Mouse (Mus musculus) intestine, embryonic 14.5 days (tissue): Measurements from ENCODE around the gene AW549877. TPM values are rescaled to one million over a fixed set of nuclear protein-coding genes. Genes with fewer than 3 reads are reported as not detected.

ENCODE experiments used
- ATAC-seq: fragments of 200-750 bp; cut with Nextera tagmentation; replicated peaks from 2 replicates; pipeline ENCODE4 v1.8.0; 2017; ENCODE audit warnings: low read depth, moderate number of reproducible peaks, moderate TSS enrichment, moderate library complexity; ENCODE audit not compliant: low FRiP score, low TSS enrichment
- DNase-seq: peaks from one replicate; pipeline ENCODE4 v3.0.0-alpha.2; 2018; ENCODE audit warnings: low spot score
- H3K27ac ChIP-seq: fragments of 300-500 bp; sonication (generic); 2 replicates; pipeline ENCODE4 v1.5.1; 2014; ENCODE audit warnings: low read depth, mild to moderate bottlenecking, control low read depth
- H3K27me3 ChIP-seq: fragments of 300-500 bp; sonication (generic); replicated peaks from 2 replicates; pipeline ENCODE4 v1.6.1; 2014; ENCODE audit warnings: low read length, control low read depth; ENCODE audit not compliant: control insufficient read depth, insufficient read depth
- H3K36me3 ChIP-seq: fragments of 300-500 bp; sonication (generic); 2 replicates; pipeline ENCODE4 v1.6.1; 2014; ENCODE audit warnings: low read length, control low read depth; ENCODE audit not compliant: control insufficient read depth, insufficient read depth
- H3K4me1 ChIP-seq: fragments of 300-500 bp; sonication (generic); replicated peaks from 2 replicates; pipeline ENCODE4 v1.6.1; 2014; ENCODE audit warnings: low read length, control low read depth, mixed read lengths; ENCODE audit not compliant: control insufficient read depth, insufficient read depth
- H3K4me2 ChIP-seq: fragments of 300-500 bp; sonication (generic); 2 replicates; pipeline ENCODE4 v1.6.1; 2014; ENCODE audit warnings: low read length
- H3K4me3 ChIP-seq: fragments of 300-500 bp; sonication (generic); 2 replicates; pipeline ENCODE4 v1.5.1; 2014; ENCODE audit warnings: low read depth, low read length, control low read depth, mixed read lengths
- H3K9ac ChIP-seq: fragments of 300-500 bp; sonication (generic); 2 replicates; pipeline ENCODE4 v1.6.1; 2014; ENCODE audit warnings: mild to moderate bottlenecking, low read length
- H3K9me3 ChIP-seq: fragments of 300-500 bp; sonication (generic); 2 replicates; pipeline ENCODE4 v1.6.1; 2016; ENCODE audit warnings: low read length, control low read depth; ENCODE audit not compliant: control insufficient read depth
- WGBS: fragments of 180-500 bp; shearing (Covaris S2); extraction: QIAGEN DNeasy Blood & Tissue Kit; methylation state at CpG from one replicate; pipeline ENCODE4 v1.1.7; 2014; 5-methylcytosine and 5-hydroxymethylcytosine counted together
- polyA plus RNA-seq: library from polyadenylated mRNA; unstranded; fragments of >200 nt; fragmentation: Nextera tagmentation; extraction: Ambion mirVana; gene quantifications from 2 replicates; pipeline ENCODE4 v1.2.1, GENCODE M21; 2014

Gene AW549877
- polyA plus RNA-seq, 1 experiment from 2014 or later = 48.1 TPM

- ATAC-seq = no peak
- H3K4me2 ChIP-seq = no peak overlapping the region
- no peak overlapping the region for H3K9ac ChIP-seq
- DNase-seq = no peak
- H3K27me3 ChIP-seq = no peaks in the 10 kb centered on the region
- no peaks in the 10 kb centered on the region for H3K36me3 ChIP-seq
- 87% methylated on average over 4 of the region's 4 CpGs for WGBS
- no peaks in the 10 kb centered on the region for H3K4me1 ChIP-seq
- H3K27ac ChIP-seq = no peak overlapping the region
- no peak overlapping the region for H3K4me3 ChIP-seq
- H3K9me3 ChIP-seq = no peaks in the 10 kb centered on the region
Measured at GRCm38 (mm10) chr15:3933466-3933865, 62.1 kb downstream of the AW549877 start.

Other genes starting within 250 kb of the AW549877 start
- 9.0 and 10.8 TPM in 2 replicates for gene Fbxo4, start 16.2 kb downstream of the AW549877 start, polyA plus RNA-seq
- 199 and 206 TPM in 2 replicates for gene Oxct1, start 30.6 kb upstream of the AW549877 start, polyA plus RNA-seq